Mouse (Mus musculus) heart, embryonic 13.5 days (tissue): ENCODE results near the gene Tlr4. TPM values are rescaled to one million over a fixed set of nuclear protein-coding genes. Genes with fewer than 3 reads are reported as not detected.

Experiments used
- ATAC-seq: fragments of 200-750 bp; cut with Nextera tagmentation; 2 replicates; pipeline ENCODE4 v1.8.0; 2017; ENCODE audit warnings: moderate TSS enrichment; ENCODE audit not compliant: insufficient number of reproducible peaks, low FRiP score, low TSS enrichment; ENCODE audit errors: extremely low read depth
- H3K27ac ChIP-seq: fragments of 300-500 bp; sonication (generic); replicated peaks from 2 replicates; pipeline ENCODE4 v1.5.1; 2015; ENCODE audit warnings: moderate library complexity, mild to moderate bottlenecking, inconsistent platforms
- H3K27me3 ChIP-seq: fragments of 300-500 bp; sonication (generic); replicated peaks from 2 replicates; pipeline ENCODE4 v1.6.1; 2015; ENCODE audit warnings: mild to moderate bottlenecking, inconsistent platforms
- H3K36me3 ChIP-seq: fragments of 300-500 bp; sonication (generic); 2 replicates; pipeline ENCODE4 v1.6.1; 2015; ENCODE audit warnings: mild to moderate bottlenecking, inconsistent platforms
- H3K4me1 ChIP-seq: fragments of 300-500 bp; sonication (generic); 2 replicates; pipeline ENCODE4 v1.6.1; 2015; ENCODE audit warnings: inconsistent platforms
- H3K4me2 ChIP-seq: fragments of 300-500 bp; sonication (generic); 2 replicates; pipeline ENCODE4 v1.6.1; 2015; ENCODE audit warnings: inconsistent platforms, mild to moderate bottlenecking, moderate library complexity
- H3K4me3 ChIP-seq: fragments of 300-500 bp; sonication (generic); 2 replicates; pipeline ENCODE4 v1.5.1; 2015; ENCODE audit warnings: moderate library complexity, mild to moderate bottlenecking, inconsistent platforms
- H3K9ac ChIP-seq: fragments of 300-500 bp; sonication (generic); 2 replicates; pipeline ENCODE4 v1.6.1; 2015; ENCODE audit warnings: inconsistent platforms, mild to moderate bottlenecking, moderate library complexity
- H3K9me3 ChIP-seq: fragments of 300-500 bp; sonication (generic); 2 replicates; pipeline ENCODE4 v1.6.1; 2016; ENCODE audit warnings: inconsistent platforms
- WGBS: fragments of 180-500 bp; shearing (Covaris S2); methylation state at CpG from one replicate; pipeline ENCODE4 v1.1.7; 2015; ENCODE audit warnings: mixed read lengths; 5-methylcytosine and 5-hydroxymethylcytosine counted together
- polyA plus RNA-seq: library from polyadenylated mRNA; unstranded; fragments of >200 nt; fragmentation: Nextera tagmentation; extraction: Ambion mirVana; gene quantifications from 2 replicates; pipeline ENCODE4 v1.2.1, GENCODE M21; 2015

The Tlr4 gene
- polyA plus RNA-seq, 1 experiment from 2014 or later, result 2.3 TPM

- Histone ChIP-seq H3K36me3 (no peaks in the 10 kb centered on the region), H3K27me3 (no peaks in the 10 kb centered on the region), H3K9ac (no peak overlapping the region), H3K9me3 (no peaks in the 10 kb centered on the region), H3K4me3 (no peak overlapping the region), H3K4me1 (peaks cover 4% of the 10 kb centered on the region), H3K27ac (no peak overlapping the region), H3K4me2 (no peak overlapping the region)
- no peak for ATAC-seq
These were observed 72.7 kb downstream of the Tlr4 start for GRCm38 (mm10) chr4:66900126-66900525.

- H3K9ac ChIP-seq, result no peak overlapping the region
- no peaks in the 10 kb centered on the region for H3K9me3 ChIP-seq
- H3K27me3 ChIP-seq, result no peaks in the 10 kb centered on the region
- no peak overlapping the region for H3K4me3 ChIP-seq
- H3K4me1 ChIP-seq, result no peaks in the 10 kb centered on the region
- H3K27ac ChIP-seq, result no peak overlapping the region
- no peak for ATAC-seq
- no peaks in the 10 kb centered on the region for H3K36me3 ChIP-seq
- no peak overlapping the region for H3K4me2 ChIP-seq
These were observed 74.1 kb downstream of the Tlr4 start for GRCm38 (mm10) chr4:66901498-66901897.

- Histone ChIP-seq H3K27me3 (no peaks in the 10 kb centered on the region), H3K4me1 (no peaks in the 10 kb centered on the region), H3K9ac (no peak overlapping the region), H3K36me3 (no peaks in the 10 kb centered on the region), H3K27ac (no peak overlapping the region), H3K9me3 (no peaks in the 10 kb centered on the region), H3K4me3 (no peak overlapping the region), H3K4me2 (no peak overlapping the region)
- no peak for ATAC-seq
These were observed 81.0 kb downstream of the Tlr4 start for GRCm38 (mm10) chr4:66908376-66908775.

- Histone ChIP-seq H3K9me3 (no peaks in the 10 kb centered on the region), H3K36me3 (no peaks in the 10 kb centered on the region), H3K9ac (no peak overlapping the region), H3K27ac (no peak overlapping the region), H3K4me3 (no peak overlapping the region), H3K4me1 (no peaks in the 10 kb centered on the region), H3K27me3 (no peaks in the 10 kb centered on the region), H3K4me2 (no peak overlapping the region)
- ATAC-seq, result no peak
- 63% methylated on average over 3 of the region's 3 CpGs for WGBS
These were observed 92.4 kb downstream of the Tlr4 start for GRCm38 (mm10) chr4:66919630-66920372.

GRCm38 (mm10) chr4:66923616-66924276, 96.4 kb downstream of the Tlr4 start:
- H3K9me3 ChIP-seq, result no peaks in the 10 kb centered on the region
- H3K4me2 ChIP-seq, result no peak overlapping the region
- ATAC-seq, result no peak
- no peaks in the 10 kb centered on the region for H3K36me3 ChIP-seq
- no peak overlapping the region for H3K27ac ChIP-seq
- H3K27me3 ChIP-seq, result no peaks in the 10 kb centered on the region
- no peak overlapping the region for H3K4me3 ChIP-seq
- no peaks in the 10 kb centered on the region for H3K4me1 ChIP-seq
- 39% methylated on average over 3 of the region's 3 CpGs for WGBS
- no peak overlapping the region for H3K9ac ChIP-seq

- Histone ChIP-seq H3K4me1 (no peaks in the 10 kb centered on the region), H3K9ac (no peak overlapping the region), H3K9me3 (no peaks in the 10 kb centered on the region), H3K36me3 (no peaks in the 10 kb centered on the region), H3K27ac (no peak overlapping the region), H3K27me3 (no peaks in the 10 kb centered on the region), H3K4me2 (no peak overlapping the region), H3K4me3 (no peak overlapping the region)
- 49% methylated on average over 4 of the region's 4 CpGs for WGBS
- no peak for ATAC-seq
These were observed 98.7 kb downstream of the Tlr4 start for GRCm38 (mm10) chr4:66926066-66926465.

GRCm38 (mm10) chr4:66927537-66928088, 100.2 kb downstream of the Tlr4 start:
- Histone ChIP-seq H3K4me1 (no peaks in the 10 kb centered on the region), H3K27me3 (no peaks in the 10 kb centered on the region), H3K36me3 (no peaks in the 10 kb centered on the region), H3K4me3 (no peak overlapping the region), H3K9me3 (no peaks in the 10 kb centered on the region), H3K9ac (no peak overlapping the region), H3K4me2 (no peak overlapping the region), H3K27ac (no peak overlapping the region)
- WGBS, result 54% methylated on average over 2 of the region's 2 CpGs
- no peak for ATAC-seq

- WGBS, result 58% methylated on average over 4 of the region's 4 CpGs
- Histone ChIP-seq H3K4me3 (no peak overlapping the region), H3K27me3 (no peaks in the 10 kb centered on the region), H3K4me2 (no peak overlapping the region), H3K36me3 (no peaks in the 10 kb centered on the region), H3K9ac (no peak overlapping the region), H3K9me3 (no peaks in the 10 kb centered on the region), H3K27ac (no peak overlapping the region), H3K4me1 (no peaks in the 10 kb centered on the region)
- no peak for ATAC-seq
These were observed 111.2 kb downstream of the Tlr4 start for GRCm38 (mm10) chr4:66938489-66939061.

- Histone ChIP-seq H3K36me3 (no peaks in the 10 kb centered on the region), H3K27ac (no peak overlapping the region), H3K9ac (no peak overlapping the region), H3K4me3 (no peak overlapping the region), H3K9me3 (no peaks in the 10 kb centered on the region), H3K4me1 (no peaks in the 10 kb centered on the region), H3K4me2 (no peak overlapping the region), H3K27me3 (no peaks in the 10 kb centered on the region)
- WGBS, result 80% methylated on average over 1 of the region's 1 CpGs
- ATAC-seq, result no peak
These were observed 114.5 kb downstream of the Tlr4 start for GRCm38 (mm10) chr4:66941894-66942293.

GRCm38 (mm10) chr4:66943699-66944098, 116.3 kb downstream of the Tlr4 start:
- no peak for ATAC-seq
- Histone ChIP-seq H3K9me3 (no peaks in the 10 kb centered on the region), H3K4me3 (no peak overlapping the region), H3K4me2 (no peak overlapping the region), H3K27ac (no peak overlapping the region), H3K27me3 (no peaks in the 10 kb centered on the region), H3K36me3 (no peaks in the 10 kb centered on the region), H3K9ac (no peak overlapping the region), H3K4me1 (no peaks in the 10 kb centered on the region)

GRCm38 (mm10) chr4:66947657-66948056, 120.3 kb downstream of the Tlr4 start:
- no peaks in the 10 kb centered on the region for H3K9me3 ChIP-seq
- no peaks in the 10 kb centered on the region for H3K27me3 ChIP-seq
- no peak overlapping the region for H3K27ac ChIP-seq
- no peak overlapping the region for H3K4me2 ChIP-seq
- no peak overlapping the region for H3K9ac ChIP-seq
- ATAC-seq, result no peak
- H3K4me1 ChIP-seq, result no peaks in the 10 kb centered on the region
- H3K4me3 ChIP-seq, result no peak overlapping the region
- no peaks in the 10 kb centered on the region for H3K36me3 ChIP-seq
- WGBS, result 35% methylated on average over 1 of the region's 1 CpGs
